Mouse (Mus musculus): ENCODE measurements around the gene Rbm47. TPM values are rescaled to one million over a fixed set of nuclear protein-coding genes. Genes with fewer than 3 reads are reported as not detected.
A peak's percentile ranks its signal among the peaks of the same experiment; 100 is the strongest.

The Rbm47 gene
- total and polyA plus RNA-seq, 2 experiments, result 47.4 to 63.5 TPM

- Histone ChIP-seq H3K27me3 (ENCODE audit: control insufficient read depth, insufficient read depth, low read length) (no peaks in the 10 kb centered on the region), H3K9ac (ENCODE audit: low read depth, low read length) (no peak overlapping the region), H3K36me3 (ENCODE audit: control insufficient read depth, insufficient read depth, low read length) (peaks cover 10% of the 10 kb centered on the region), H3K79me2 (ENCODE audit: control insufficient read depth, insufficient read depth, low read length) (peaks cover 44% of the 10 kb centered on the region), H3K27ac (replicated peaks; ENCODE audit: insufficient read depth, low read depth, low read length) (no peak overlapping the region; the same call in 1 of the 2 replicates), H3K4me1 (ENCODE audit: control insufficient read depth, insufficient read depth, low read length) (peaks cover 42% of the 10 kb centered on the region), H3K4me3 (ENCODE audit: insufficient read depth, low read depth, low read length) (no peak overlapping the region)
- TF ChIP-seq CTCF (IDR thresholded peaks at IDR 0.05; ENCODE audit: low read depth, low read length) (no peak), POLR2A (IDR thresholded peaks at IDR 0.05; ENCODE audit: extremely low read depth, insufficient read depth, low read length) (no peak)
- 67% methylated on average over 12 of the region's 12 CpGs for WGBS
- no peak for DNase-seq (ENCODE audit: extremely low read depth, low read depth, low spot score)
Observed at GRCm38 (mm10) chr5:66068068-66068920, 104.6 kb downstream of the Rbm47 start.

- Histone ChIP-seq H3K27ac (replicated peaks; ENCODE audit: insufficient read depth, low read depth, low read length) (peak overlapping the region; percentile 0; the same call in 1 of the 2 replicates), H3K79me2 (ENCODE audit: control insufficient read depth, insufficient read depth, low read length) (peaks cover 42% of the 10 kb centered on the region)
- 72% methylated on average over 7 of the region's 7 CpGs for WGBS
Observed at GRCm38 (mm10) chr5:66067219-66067618, 105.7 kb downstream of the Rbm47 start.

GRCm38 (mm10) chr5:66062930-66063220 lies 110.0 kb downstream of the Rbm47 start:
- WGBS, result 9% methylated on average over 3 of the region's 3 CpGs
- Histone ChIP-seq H3K27ac (replicated peaks; ENCODE audit: insufficient read depth, low read depth, low read length) (peak overlapping the region; percentile 91), H3K9ac (ENCODE audit: low read depth, low read length) (peak overlapping the region; percentile 22), H3K4me1 (ENCODE audit: control insufficient read depth, insufficient read depth, low read length) (peaks cover 38% of the 10 kb centered on the region), H3K79me2 (ENCODE audit: control insufficient read depth, insufficient read depth, low read length) (peaks cover 42% of the 10 kb centered on the region), H3K27me3 (ENCODE audit: control insufficient read depth, insufficient read depth, low read length) (no peaks in the 10 kb centered on the region), H3K36me3 (ENCODE audit: control insufficient read depth, insufficient read depth, low read length) (peaks cover 6% of the 10 kb centered on the region; the same call in 1 of the 2 replicates), H3K4me3 (ENCODE audit: insufficient read depth, low read depth, low read length) (no peak overlapping the region)
- peak; percentile 92 for DNase-seq (ENCODE audit: extremely low read depth, low read depth, low spot score)
- TF ChIP-seq CTCF (IDR thresholded peaks at IDR 0.05; ENCODE audit: low read depth, low read length) (no peak), POLR2A (IDR thresholded peaks at IDR 0.05; ENCODE audit: extremely low read depth, insufficient read depth, low read length) (no peak)

More at GRCm38 (mm10) chr5:66067219-66067618, 105.7 kb downstream of the Rbm47 start:
- TF ChIP-seq CTCF (IDR thresholded peaks at IDR 0.05; ENCODE audit: low read depth, low read length), result no peak
- TF ChIP-seq POLR2A (IDR thresholded peaks at IDR 0.05; ENCODE audit: extremely low read depth, insufficient read depth, low read length), result no peak
- Histone ChIP-seq H3K36me3 (ENCODE audit: control insufficient read depth, insufficient read depth, low read length) (peaks cover 9% of the 10 kb centered on the region; the same call in 1 of the 2 replicates), H3K4me1 (ENCODE audit: control insufficient read depth, insufficient read depth, low read length) (peaks cover 44% of the 10 kb centered on the region), H3K27me3 (ENCODE audit: control insufficient read depth, insufficient read depth, low read length) (no peaks in the 10 kb centered on the region), H3K4me3 (ENCODE audit: insufficient read depth, low read depth, low read length) (no peak overlapping the region), H3K9ac (ENCODE audit: low read depth, low read length) (no peak overlapping the region)
- no peak for DNase-seq (ENCODE audit: extremely low read depth, low read depth, low spot score)

- H3K27me3 ChIP-seq (ENCODE audit: control insufficient read depth, insufficient read depth, low read length), result no peaks in the 10 kb centered on the region
- WGBS, result 22% methylated on average over 19 of the region's 19 CpGs
Observed at GRCm38 (mm10) chr5:66062046-66062929, 110.6 kb downstream of the Rbm47 start.

GRCm38 (mm10) chr5:66061667-66062045 lies 111.3 kb downstream of the Rbm47 start:
- Histone ChIP-seq H3K4me1 (ENCODE audit: control insufficient read depth, insufficient read depth, low read length) (peaks cover 31% of the 10 kb centered on the region), H3K27ac (replicated peaks; ENCODE audit: insufficient read depth, low read depth, low read length) (peak overlapping the region; percentile 57), H3K9ac (ENCODE audit: low read depth, low read length) (no peak overlapping the region), H3K27me3 (ENCODE audit: control insufficient read depth, insufficient read depth, low read length) (no peaks in the 10 kb centered on the region), H3K4me3 (ENCODE audit: insufficient read depth, low read depth, low read length) (no peak overlapping the region), H3K36me3 (ENCODE audit: control insufficient read depth, insufficient read depth, low read length) (peaks cover 7% of the 10 kb centered on the region; the same call in 1 of the 2 replicates), H3K79me2 (ENCODE audit: control insufficient read depth, insufficient read depth, low read length) (peaks cover 35% of the 10 kb centered on the region)
- no peak for DNase-seq (ENCODE audit: extremely low read depth, low read depth, low spot score)
- WGBS, result 80% methylated on average over 4 of the region's 4 CpGs
- no peak for TF ChIP-seq POLR2A (IDR thresholded peaks at IDR 0.05; ENCODE audit: extremely low read depth, insufficient read depth, low read length)
- no peak for TF ChIP-seq CTCF (IDR thresholded peaks at IDR 0.05; ENCODE audit: low read depth, low read length)

More at GRCm38 (mm10) chr5:66062046-66062929, 110.6 kb downstream of the Rbm47 start:
- H3K9ac ChIP-seq (ENCODE audit: low read depth, low read length), result peak overlapping the region; percentile 22
- H3K36me3 ChIP-seq (ENCODE audit: control insufficient read depth, insufficient read depth, low read length), result peaks cover 7% of the 10 kb centered on the region; the same call in 1 of the 2 replicates
- H3K79me2 ChIP-seq (ENCODE audit: control insufficient read depth, insufficient read depth, low read length), result peaks cover 39% of the 10 kb centered on the region
- TF ChIP-seq POLR2A (IDR thresholded peaks at IDR 0.05; ENCODE audit: extremely low read depth, insufficient read depth, low read length) (no peak), CTCF (IDR thresholded peaks at IDR 0.05; ENCODE audit: low read depth, low read length) (0 out of 2 replicates have a peak, but pooled peaks have one; percentile 8)
- peaks cover 34% of the 10 kb centered on the region for H3K4me1 ChIP-seq (ENCODE audit: control insufficient read depth, insufficient read depth, low read length)
- H3K4me3 ChIP-seq (ENCODE audit: insufficient read depth, low read depth, low read length), result no peak overlapping the region
- peak overlapping the region; percentile 91 for H3K27ac ChIP-seq (replicated peaks; ENCODE audit: insufficient read depth, low read depth, low read length)
- peak; percentile 99 for DNase-seq (ENCODE audit: extremely low read depth, low read depth, low spot score)
